Mouse (Mus musculus): ENCODE measurements around the gene Catsperd.

DNA sequence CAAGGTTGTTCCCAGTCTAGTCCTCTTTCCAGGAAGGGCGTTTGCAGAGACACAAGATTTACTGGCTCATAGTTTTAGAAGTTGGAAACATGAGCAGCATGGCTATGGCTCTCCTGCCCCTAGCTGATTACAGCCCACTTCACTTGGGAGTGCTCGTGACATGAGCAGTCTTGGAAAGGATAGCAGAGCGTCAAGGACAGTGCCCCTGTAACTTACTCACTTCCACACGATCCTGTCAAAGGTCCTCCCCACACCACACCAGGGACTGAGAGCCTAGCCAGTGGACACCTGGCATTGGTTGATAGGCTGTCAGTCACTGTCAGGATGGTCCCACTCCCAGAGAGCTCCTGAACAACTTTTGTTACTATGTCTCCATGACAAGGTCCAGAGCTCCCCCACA, 75.1 kb downstream of the Catsperd start:
- TF ChIP-seq CTCF (IDR thresholded peaks at IDR 0.05; ENCODE audit: control insufficient read depth, insufficient read depth, low read length): no peak
- TF ChIP-seq POLR2A (IDR thresholded peaks at IDR 0.05; ENCODE audit: borderline replicate concordance, control insufficient read depth, low read depth, low read length): no peak
